Mouse (Mus musculus): ENCODE results near the gene Cfap73. TPM values are rescaled to one million over a fixed set of nuclear protein-coding genes. Genes with fewer than 3 reads are reported as not detected.

Cfap73 gene
- polyA plus RNA-seq, 1 experiment, result 0.30 TPM

- TF ChIP-seq CTCF (IDR thresholded peaks at IDR 0.05; ENCODE audit: borderline replicate concordance, extremely low read depth, insufficient read depth, insufficient read length), result no peak
- no peak for TF ChIP-seq POLR2A (IDR thresholded peaks at IDR 0.05; ENCODE audit: borderline replicate concordance, extremely low read depth, insufficient read depth, insufficient read length, poor library complexity, severe bottlenecking)
- DNase-seq (ENCODE audit: low read depth), result peak; percentile 71
Observed at GRCm38 (mm10) chr5:120579898-120580626, 54.0 kb downstream of the Cfap73 start.

DNA sequence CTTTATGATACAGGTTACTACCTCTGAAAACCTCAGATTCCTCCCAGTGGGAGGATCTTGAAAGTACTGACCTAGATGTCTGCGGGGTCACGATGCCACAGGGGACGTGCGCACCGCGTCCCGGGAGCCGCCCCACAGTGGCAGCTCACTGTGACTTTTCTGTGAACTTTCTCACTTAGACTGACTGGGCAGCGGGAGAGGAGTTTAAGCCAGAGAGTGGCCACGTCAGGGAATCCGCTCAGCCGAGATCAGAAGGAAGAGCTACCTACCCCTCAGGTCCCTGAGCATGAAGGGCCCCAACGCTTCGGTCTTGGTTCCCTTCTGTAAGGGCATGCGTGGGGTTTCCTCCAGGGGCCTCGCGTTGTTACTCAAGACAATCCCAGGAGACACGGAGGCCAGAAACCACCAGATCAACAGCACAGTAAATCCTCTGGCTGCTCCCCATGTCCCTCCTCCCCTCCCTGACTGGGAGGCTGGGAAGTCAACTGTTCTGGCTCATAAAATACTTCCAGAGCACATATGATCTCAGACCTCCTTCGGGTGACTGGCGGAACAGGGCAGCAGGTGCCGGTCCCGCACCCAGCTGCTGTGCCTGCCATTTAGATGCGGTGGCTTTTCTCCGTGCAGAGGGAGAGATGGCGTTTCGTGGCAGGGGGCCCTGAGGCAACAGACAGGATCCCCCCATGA, 54.7 kb downstream of the Cfap73 start:
- no peak for TF ChIP-seq CTCF (IDR thresholded peaks at IDR 0.05; ENCODE audit: borderline replicate concordance, extremely low read depth, insufficient read depth, insufficient read length)
- no peak for TF ChIP-seq POLR2A (IDR thresholded peaks at IDR 0.05; ENCODE audit: borderline replicate concordance, extremely low read depth, insufficient read depth, insufficient read length, poor library complexity, severe bottlenecking)
- no peak for DNase-seq (ENCODE audit: low read depth)

GRCm38 (mm10) chr5:120578504-120579081, 55.4 kb downstream of the Cfap73 start:
- TF ChIP-seq POLR2A (IDR thresholded peaks at IDR 0.05; ENCODE audit: borderline replicate concordance, extremely low read depth, insufficient read depth, insufficient read length, poor library complexity, severe bottlenecking) (no peak), CTCF (IDR thresholded peaks at IDR 0.05; ENCODE audit: borderline replicate concordance, extremely low read depth, insufficient read depth, insufficient read length) (no peak)
- no peak for DNase-seq (ENCODE audit: low read depth)

Other genes with a start within 250 kb of the Cfap73 start
- gene Lhx5, start 202.5 kb downstream of the Cfap73 start, polyA plus RNA-seq (2012; rRNA removed), result 9.3 and 30.0 TPM in 2 replicates
- 8.6 and 8.9 TPM in 2 replicates for gene Sdsl, start 161.4 kb downstream of the Cfap73 start, polyA plus RNA-seq (2012; rRNA removed)
- gene Sds, start 157.7 kb downstream of the Cfap73 start, polyA plus RNA-seq (2012; rRNA removed), result not detected in 2 replicates
- gene Plbd2, start 130.6 kb downstream of the Cfap73 start, polyA plus RNA-seq (2012; rRNA removed), result 16.8 and 23.2 TPM in 2 replicates
- 3.1 and 3.5 TPM in 2 replicates for gene Slc8b1, start 123.1 kb downstream of the Cfap73 start, polyA plus RNA-seq (2012; rRNA removed)
- 27.1 and 32.5 TPM in 2 replicates for gene Tpcn1, start 45.6 kb downstream of the Cfap73 start, polyA plus RNA-seq (2012; rRNA removed)
- 2.3 and 3.5 TPM in 2 replicates for gene Iqcd, start 45.2 kb downstream of the Cfap73 start, polyA plus RNA-seq (2012; rRNA removed)
- 32.8 and 38.1 TPM in 2 replicates for gene Rita1, start 21.6 kb downstream of the Cfap73 start, polyA plus RNA-seq (2012; rRNA removed)
- 42.7 and 49.7 TPM in 2 replicates for gene Ddx54, start 21.5 kb downstream of the Cfap73 start, polyA plus RNA-seq (2012; rRNA removed)
- gene Rasal1, start 14.6 kb upstream of the Cfap73 start, polyA plus RNA-seq (2012; rRNA removed), result 1.00 and 2.8 TPM in 2 replicates
- gene Dtx1, start 77.7 kb upstream of the Cfap73 start, polyA plus RNA-seq (2012; rRNA removed), result 119 and 150 TPM in 2 replicates
- 0.41 and 0.49 TPM in 2 replicates for gene Oas2, start 115.6 kb upstream of the Cfap73 start, polyA plus RNA-seq (2012; rRNA removed)
- gene Oas3, start 143.4 kb upstream of the Cfap73 start, polyA plus RNA-seq (2012; rRNA removed), result 0.40 and 0.67 TPM in 2 replicates
- 0.10 and 0.19 TPM in 2 replicates for gene Oas1e, start 161.3 kb upstream of the Cfap73 start, polyA plus RNA-seq (2012; rRNA removed)
- gene Oas1c, start 178.3 kb upstream of the Cfap73 start, polyA plus RNA-seq (2012; rRNA removed), result 0.40 and 0.56 TPM in 2 replicates
- gene Oas1f, start 213.1 kb upstream of the Cfap73 start, polyA plus RNA-seq (2012; rRNA removed), result not detected in 2 replicates
- not detected in 2 replicates for gene Oas1h, start 227.2 kb upstream of the Cfap73 start, polyA plus RNA-seq (2012; rRNA removed)

Measured in brain, embryonic 14.5 days (tissue).